8 mouse cellular contexts compared by ENCODE assay signal in genomic region chr1:134708801-134709385, GRCm38 (mm10).
DNase-seq lines count a peak whose midpoint lies in the region; ATAC-seq lines count a peak whose summit lies in the region.

No protein-coding gene starts in this region.

- peak overlapping the region; percentile 53 for H3K4me3 ChIP-seq in forebrain, embryonic 15.5 days
- H3K4me3 ChIP-seq in midbrain, embryonic 15.5 days: peak overlapping the region; percentile 65

- peak overlapping the region; percentile 94 for H3K4me2 ChIP-seq in forebrain, embryonic 15.5 days (replicated peaks)
- H3K4me2 ChIP-seq in midbrain, embryonic 15.5 days: peak overlapping the region; percentile 99

- no peak overlapping the region for H3K27ac ChIP-seq in forebrain, embryonic 15.5 days (replicated peaks)
- H3K27ac ChIP-seq in midbrain, embryonic 15.5 days: peak overlapping the region; percentile 46

- intact Hi-C loops in left cerebral cortex, postnatal 36 days (cut with DNase I): no loop called here

- under 1% methylated on average over 46 of the region's 46 CpGs for WGBS in forebrain, embryonic 15.5 days
- under 1% methylated on average over 46 of the region's 46 CpGs for WGBS in midbrain, embryonic 15.5 days

- peaks cover 19% of the 10 kb centered on the region for H3K27me3 ChIP-seq in forebrain, embryonic 15.5 days
- peaks cover 26% of the 10 kb centered on the region for H3K27me3 ChIP-seq in midbrain, embryonic 15.5 days (replicated peaks)

- peaks cover 19% of the 10 kb centered on the region for H3K4me1 ChIP-seq in forebrain, embryonic 15.5 days
- peaks cover 41% of the 10 kb centered on the region for H3K4me1 ChIP-seq in midbrain, embryonic 15.5 days

- DNase-seq in layer of hippocampus, postnatal 36 days: peak; percentile 19 to 37
- DNase-seq in layer of hippocampus, adult 9-10 months (ENCODE audit: low spot score): no peak
- DNase-seq in cerebellum, adult 11 months: peak; percentile 69
- DNase-seq in left cerebral cortex, postnatal 36 days (ENCODE audit: low spot score in 2 of 2): peak; percentile 47 to 50
- peak; percentile 74 for DNase-seq in testis, postnatal 10 days (ENCODE audit: low spot score)
- DNase-seq in adrenal gland, postnatal 4 days (ENCODE audit: low spot score in 2 of 2): no peak

- peak overlapping the region; percentile 41 for H3K9ac ChIP-seq in forebrain, embryonic 15.5 days (replicated peaks)
- H3K9ac ChIP-seq in midbrain, embryonic 15.5 days: peak overlapping the region; percentile 53

- no peaks in the 10 kb centered on the region for H3K36me3 ChIP-seq in forebrain, embryonic 15.5 days
- H3K36me3 ChIP-seq in midbrain, embryonic 15.5 days (replicated peaks): no peaks in the 10 kb centered on the region

- H3K9me3 ChIP-seq in forebrain, embryonic 15.5 days: no peaks in the 10 kb centered on the region
- H3K9me3 ChIP-seq in midbrain, embryonic 15.5 days: no peaks in the 10 kb centered on the region

- peak; percentile 75 for ATAC-seq in forebrain, embryonic 15.5 days (replicated peaks)
- peak; percentile 65 for ATAC-seq in midbrain, embryonic 15.5 days (replicated peaks)

Comparison
In these comparisons a context has a peak if more than half of its experiments do, and no peak if none do; other contexts are left out.
1. DNase-seq: peak in layer of hippocampus, postnatal 36 days (2 of 2), cerebellum, adult 11 months (single experiment), left cerebral cortex, postnatal 36 days (2 of 2) and testis, postnatal 10 days (single experiment); none in layer of hippocampus, adult 9-10 months (single experiment) and adrenal gland, postnatal 4 days (0 of 2).